Mouse (Mus musculus) kidney, adult 2 months (tissue): Measurements from ENCODE around the gene Nuak2.

Source experiments
- CTCF ChIP-seq: fragments of 200-500 bp; conservative IDR thresholded peaks from 2 replicates; pipeline ENCODE4 v1.5.1; 2011; ENCODE audit warnings: low read depth, mild to moderate bottlenecking, control low read depth, low read length, moderate library complexity, mixed read lengths; ENCODE audit not compliant: insufficient read depth, insufficient read length
- POLR2A ChIP-seq: fragments of 200-500 bp; IDR thresholded peaks from one replicate; pipeline ENCODE4 v1.6.1; 2011; ENCODE audit warnings: low read depth, low read length, control low read depth

- TF ChIP-seq POLR2A (no peak), CTCF (no peak)
Measured at GRCm38 (mm10) chr1:132346134-132346851, 30.4 kb downstream of the Nuak2 start.
